Mouse (Mus musculus) testis, adult 2 months (tissue): ENCODE data around the gene Tubgcp2. TPM values are rescaled to one million over a fixed set of nuclear protein-coding genes. Genes with fewer than 3 reads are reported as not detected.

ENCODE experiments used
- H3K27ac ChIP-seq: fragments of 200-500 bp; 2 replicates; pipeline ENCODE4 v1.5.1; 2012; ENCODE audit warnings: low read depth, low read length; ENCODE audit not compliant: control insufficient read depth, insufficient read depth
- H3K27me3 ChIP-seq: fragments of 200-500 bp; 2 replicates; pipeline ENCODE4 v1.6.1; 2012; ENCODE audit warnings: mild to moderate bottlenecking, low read length, moderate library complexity; ENCODE audit not compliant: control insufficient read depth, insufficient read depth
- H3K36me3 ChIP-seq: fragments of 200-500 bp; 2 replicates; pipeline ENCODE4 v1.6.1; 2012; ENCODE audit warnings: mild to moderate bottlenecking, low read length; ENCODE audit not compliant: control insufficient read depth, insufficient read depth
- H3K4me1 ChIP-seq: fragments of 200-500 bp; 2 replicates; pipeline ENCODE4 v1.6.1; 2012; ENCODE audit warnings: low read length; ENCODE audit not compliant: control insufficient read depth, insufficient read depth
- H3K4me3 ChIP-seq: fragments of 200-500 bp; 2 replicates; pipeline ENCODE4 v1.5.1; 2012; ENCODE audit warnings: low read depth, mild to moderate bottlenecking, low read length, moderate library complexity, mixed read lengths; ENCODE audit not compliant: control insufficient read depth
- CTCF ChIP-seq: fragments of 200-500 bp; IDR thresholded peaks from 2 replicates; pipeline ENCODE4 v1.5.1; 2012; ENCODE audit warnings: low read depth, mild to moderate bottlenecking, inconsistent platforms, low read length, moderate library complexity; ENCODE audit not compliant: control insufficient read depth, insufficient read depth, insufficient replicate concordance
- POLR2A ChIP-seq: fragments of 200-500 bp; IDR thresholded peaks from 2 replicates; pipeline ENCODE4 v1.6.1; 2012; ENCODE audit warnings: low read depth, mild to moderate bottlenecking, inconsistent platforms, low read length, moderate library complexity; ENCODE audit not compliant: control insufficient read depth
- polyA plus RNA-seq: library from polyadenylated mRNA; depleted of rRNA; stranded (reverse); fragments of >200 nt; gene quantifications from 2 replicates; pipeline ENCODE4 v1.2.3, GENCODE M21; 2012

Gene Tubgcp2
- polyA plus RNA-seq, 1 experiment: 60.3 TPM

GRCm38 (mm10) chr7:139975471-139975870 lies 61.0 kb downstream of the Tubgcp2 start:
- Histone ChIP-seq H3K36me3 (no peaks in the 10 kb centered on the region), H3K27ac (no peak overlapping the region), H3K4me1 (peaks cover 9% of the 10 kb centered on the region), H3K4me3 (no peak overlapping the region), H3K27me3 (no peaks in the 10 kb centered on the region)
- TF ChIP-seq POLR2A (no peak), CTCF (no peak)

DNA sequence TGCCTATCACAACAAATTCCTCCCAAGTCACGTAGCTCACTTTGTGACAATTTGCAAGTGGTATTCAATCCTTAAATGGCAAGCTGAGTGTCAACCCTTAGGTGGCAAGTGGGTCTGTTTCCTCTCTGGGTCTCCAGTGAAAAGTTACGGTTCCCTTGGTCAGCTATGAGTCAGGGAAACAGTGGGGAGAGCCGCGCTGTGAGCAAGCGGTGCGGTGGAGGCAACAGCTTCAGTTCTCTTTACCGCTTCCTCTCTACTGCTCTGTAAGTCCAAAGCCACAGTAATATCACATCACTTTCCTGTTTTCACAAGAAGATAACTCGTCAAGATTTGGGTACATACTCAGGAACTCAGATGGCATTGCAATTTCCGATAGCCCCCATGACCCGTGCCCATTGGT lies 62.2 kb downstream of the Tubgcp2 start:
- Histone ChIP-seq H3K4me3 (no peak overlapping the region), H3K27ac (no peak overlapping the region), H3K27me3 (no peaks in the 10 kb centered on the region), H3K4me1 (peaks cover 9% of the 10 kb centered on the region), H3K36me3 (no peaks in the 10 kb centered on the region)
- no peak for TF ChIP-seq CTCF
- no peak for TF ChIP-seq POLR2A

DNA sequence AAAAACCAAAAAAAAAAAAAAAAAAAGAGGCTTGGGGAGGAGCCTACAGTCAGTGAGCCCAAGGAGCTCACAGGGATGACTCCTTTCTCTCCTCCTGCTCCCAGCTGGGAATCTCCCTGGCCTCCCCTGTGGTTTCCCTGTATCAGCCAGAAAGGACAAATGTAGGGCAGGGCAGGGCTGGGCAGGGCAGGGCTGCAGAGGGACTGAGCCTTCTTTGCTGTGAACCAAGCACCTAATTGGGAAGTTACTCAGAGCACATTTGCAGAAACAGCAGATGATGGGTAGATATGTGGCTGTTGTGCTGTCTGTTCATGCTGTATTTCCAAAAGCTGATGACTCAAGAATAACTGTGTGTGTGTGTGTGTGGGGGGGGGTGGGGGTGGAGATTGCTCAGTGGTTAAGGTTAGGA lies 63.5 kb downstream of the Tubgcp2 start:
- H3K27me3 ChIP-seq: no peaks in the 10 kb centered on the region

DNA sequence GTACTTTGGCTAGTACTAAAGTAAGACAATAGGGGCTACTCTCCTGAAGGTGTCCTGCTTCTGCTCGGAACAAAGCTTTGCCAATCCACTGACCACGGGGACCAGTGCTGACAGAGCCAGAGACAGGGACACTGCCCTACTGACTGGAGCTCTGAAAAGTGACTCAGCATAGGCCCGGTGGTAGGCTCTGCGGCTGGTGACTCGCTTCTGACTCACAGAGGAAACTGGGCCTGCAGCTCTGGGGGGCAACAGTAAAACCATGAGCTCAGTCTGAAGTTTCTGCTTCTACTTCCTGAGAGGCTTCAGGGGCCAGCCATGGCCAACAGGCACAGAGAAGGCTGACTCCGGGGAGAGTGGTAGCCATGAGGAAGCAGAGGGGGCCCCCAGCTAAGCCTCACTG lies 65.0 kb downstream of the Tubgcp2 start:
- Histone ChIP-seq H3K4me1 (no peaks in the 10 kb centered on the region), H3K4me3 (peak overlapping the region; percentile 62), H3K27ac (peak overlapping the region; percentile 15; the same call in 1 of the 2 replicates), H3K27me3 (no peaks in the 10 kb centered on the region), H3K36me3 (no peaks in the 10 kb centered on the region)
- 0 out of 2 replicates have a peak, but pooled peaks have one; percentile 13 for TF ChIP-seq POLR2A
- no peak for TF ChIP-seq CTCF

More for the DNA sequence above, 63.5 kb downstream of the Tubgcp2 start:
- Histone ChIP-seq H3K4me1 (peaks cover 2% of the 10 kb centered on the region; the same call in 1 of the 2 replicates), H3K27ac (no peak overlapping the region), H3K36me3 (no peaks in the 10 kb centered on the region), H3K4me3 (peak overlapping the region; percentile 41)
- TF ChIP-seq POLR2A (no peak), CTCF (no peak)

DNA sequence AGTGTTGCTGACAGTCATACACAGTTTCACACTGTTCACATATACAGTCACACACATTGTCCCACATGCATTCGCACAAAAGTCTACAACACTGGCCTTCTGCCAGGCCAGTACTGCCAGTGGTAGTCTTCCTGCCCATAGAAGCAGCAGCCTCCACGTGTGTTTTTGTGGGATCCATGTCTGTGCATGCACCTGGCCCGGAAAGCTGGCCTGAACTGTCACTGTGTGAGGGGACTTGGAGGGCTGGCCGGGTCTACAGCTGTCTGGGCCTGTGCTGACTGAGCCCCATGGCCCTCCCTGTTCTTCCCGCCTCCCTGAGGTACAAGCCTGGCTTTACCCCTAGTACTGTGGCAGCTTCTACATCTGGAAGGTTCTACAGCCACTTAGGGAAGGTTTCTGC lies 65.5 kb downstream of the Tubgcp2 start:
- Histone ChIP-seq H3K4me3 (peak overlapping the region; percentile 62), H3K36me3 (no peaks in the 10 kb centered on the region), H3K27ac (no peak overlapping the region), H3K27me3 (no peaks in the 10 kb centered on the region), H3K4me1 (no peaks in the 10 kb centered on the region)
- TF ChIP-seq CTCF (no peak), POLR2A (no peak)

DNA sequence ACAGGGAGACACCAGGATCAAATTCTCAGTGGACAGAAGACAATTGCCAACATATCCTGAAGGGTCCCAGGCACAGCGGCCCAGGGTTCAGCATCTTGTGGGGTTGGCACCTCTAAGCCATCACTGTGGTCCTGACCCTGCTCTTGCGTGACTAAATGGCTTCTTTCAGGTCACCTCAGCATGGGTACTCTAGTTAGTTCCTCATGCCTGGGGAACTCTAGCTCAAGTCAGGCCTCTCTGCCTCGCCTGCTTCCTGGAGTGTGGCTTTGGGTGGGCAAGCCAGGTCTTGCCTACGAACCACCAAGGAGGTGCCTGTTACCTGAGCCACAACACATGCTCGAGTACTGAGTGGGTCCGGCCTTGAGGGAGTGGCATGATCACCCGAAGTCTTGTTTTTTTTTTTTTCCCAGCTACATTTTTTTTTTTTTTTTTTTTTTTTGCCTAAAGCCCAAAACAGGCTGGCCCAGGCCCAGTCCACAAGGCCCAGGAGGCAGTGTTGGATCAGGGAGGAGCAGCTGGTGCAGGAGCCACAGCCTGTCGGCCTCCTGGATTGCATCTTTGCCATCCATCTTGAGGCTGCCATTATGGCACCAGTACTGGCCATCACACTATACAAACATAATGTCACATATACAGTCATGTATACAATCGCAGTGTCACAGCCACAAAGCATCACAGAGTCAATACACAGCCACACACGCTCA lies 66.1 kb downstream of the Tubgcp2 start:
- Histone ChIP-seq H3K36me3 (no peaks in the 10 kb centered on the region), H3K27ac (peak overlapping the region; percentile 27; the same call in 1 of the 2 replicates), H3K4me3 (peak overlapping the region; percentile 62), H3K27me3 (no peaks in the 10 kb centered on the region), H3K4me1 (no peaks in the 10 kb centered on the region)
- TF ChIP-seq CTCF (no peak), POLR2A (no peak)

DNA sequence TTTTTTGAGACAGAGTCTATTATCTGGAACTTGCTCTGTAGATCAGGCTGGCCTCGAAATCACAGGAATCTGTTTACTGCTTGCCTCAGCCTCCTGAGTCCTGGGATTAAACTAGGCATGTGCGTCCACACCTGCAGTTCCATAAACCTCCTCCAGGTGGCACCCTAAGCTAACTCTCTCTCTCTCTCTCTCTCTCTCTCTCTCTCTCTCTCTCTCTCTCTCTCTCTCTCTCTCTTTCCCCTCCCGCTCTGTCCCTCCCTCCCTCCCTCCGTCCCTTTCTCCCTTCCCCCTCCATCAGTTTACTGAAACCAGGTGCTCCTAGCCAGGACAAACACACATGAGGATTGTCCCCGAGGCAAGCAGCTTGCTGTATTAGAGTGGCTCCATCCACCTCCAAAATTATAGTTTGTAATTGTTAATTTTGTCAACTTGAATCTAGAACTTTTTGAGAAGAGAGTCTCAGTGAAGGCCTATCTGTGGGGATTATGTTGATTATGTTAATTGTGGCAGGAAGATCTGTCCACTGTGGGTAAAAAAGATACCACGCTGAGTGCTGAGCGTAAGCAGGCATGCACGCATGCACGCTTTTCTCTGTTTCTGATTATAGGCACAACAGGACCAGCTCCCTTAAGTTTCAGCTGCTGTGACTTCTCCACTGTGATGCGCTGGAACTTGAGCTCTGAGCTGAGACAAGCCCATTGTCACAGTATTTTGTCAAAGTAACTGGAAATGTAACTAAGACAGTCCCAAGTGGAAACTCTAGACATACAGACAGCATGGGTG lies 66.9 kb downstream of the Tubgcp2 start:
- H3K27ac ChIP-seq: peak overlapping the region; percentile 27; the same call in 1 of the 2 replicates
- no peak for TF ChIP-seq POLR2A
- TF ChIP-seq CTCF: peak; percentile 68; the same call in 1 of the 2 replicates
- H3K4me3 ChIP-seq: no peak overlapping the region
- no peaks in the 10 kb centered on the region for H3K27me3 ChIP-seq
- no peaks in the 10 kb centered on the region for H3K36me3 ChIP-seq
- no peaks in the 10 kb centered on the region for H3K4me1 ChIP-seq
